Mouse (Mus musculus): Measurements from ENCODE around the gene Gm3625. TPM values are rescaled to one million over a fixed set of nuclear protein-coding genes. Genes with fewer than 3 reads are reported as not detected.

Gm3625 gene
- not detected in 2 replicates for polyA plus RNA-seq (2012; rRNA removed)

DNA sequence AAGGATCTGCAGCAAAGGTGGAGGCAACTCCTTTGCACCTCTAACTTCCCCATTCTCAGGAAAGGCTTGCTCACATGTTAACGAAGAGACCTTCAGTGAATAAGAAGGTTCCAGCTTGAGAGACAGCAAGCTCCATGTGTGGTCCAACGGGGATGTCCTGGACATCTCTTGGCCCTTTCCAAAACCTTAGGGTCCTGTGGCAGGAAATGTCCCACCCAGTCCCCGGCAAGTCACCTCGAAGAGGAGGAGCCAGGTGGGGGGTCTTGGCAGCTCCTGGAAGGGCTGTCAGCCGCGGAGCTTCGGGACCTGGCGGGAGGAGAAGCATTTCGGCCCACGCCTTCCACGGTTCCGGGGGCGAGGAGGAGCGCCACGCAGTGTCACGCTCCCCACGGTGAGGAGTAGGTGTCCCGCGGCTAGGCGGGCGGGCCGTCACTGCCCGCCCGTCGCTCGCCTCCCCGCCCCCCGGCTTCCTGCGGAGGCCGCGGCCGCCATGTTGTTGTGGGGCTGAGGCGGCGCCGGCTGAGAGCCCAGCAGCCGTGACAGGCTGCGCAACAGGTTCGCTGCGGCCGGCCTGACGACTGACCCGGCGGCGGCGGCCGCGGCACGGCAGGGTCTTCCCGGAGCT lies at the start of gene Gm3625, which contains the start of gene Itsn2:
TSS of gene Gm3625 (minus strand) at position 387 of the 625 bp plus-strand sequence.
TSS of gene Itsn2 (plus strand) at position 98 of the 625 bp plus-strand sequence.
- peak; percentile 75 for DNase-seq (ENCODE audit: low spot score)

DNA sequence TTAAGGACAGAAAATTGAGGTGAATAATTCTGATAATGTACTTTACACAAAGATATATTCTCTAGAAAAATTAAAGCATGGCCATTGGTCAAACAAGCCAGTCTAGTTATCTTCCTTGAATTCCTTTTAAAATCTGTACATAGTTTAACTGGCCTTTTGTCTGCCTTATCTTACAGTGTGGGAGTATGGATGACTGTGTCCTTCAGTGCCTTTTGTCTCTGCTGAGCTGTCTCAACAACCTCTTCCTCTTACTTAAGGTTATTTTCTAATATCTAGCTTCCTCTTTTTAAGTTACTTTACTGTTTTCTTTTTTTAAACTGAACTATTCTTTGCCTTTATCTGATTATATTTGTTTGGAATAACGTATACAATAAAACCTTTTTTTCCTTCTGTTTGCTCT lies 48.0 kb upstream of the Gm3625 start:
- DNase-seq (ENCODE audit: low spot score): no peak

DNA sequence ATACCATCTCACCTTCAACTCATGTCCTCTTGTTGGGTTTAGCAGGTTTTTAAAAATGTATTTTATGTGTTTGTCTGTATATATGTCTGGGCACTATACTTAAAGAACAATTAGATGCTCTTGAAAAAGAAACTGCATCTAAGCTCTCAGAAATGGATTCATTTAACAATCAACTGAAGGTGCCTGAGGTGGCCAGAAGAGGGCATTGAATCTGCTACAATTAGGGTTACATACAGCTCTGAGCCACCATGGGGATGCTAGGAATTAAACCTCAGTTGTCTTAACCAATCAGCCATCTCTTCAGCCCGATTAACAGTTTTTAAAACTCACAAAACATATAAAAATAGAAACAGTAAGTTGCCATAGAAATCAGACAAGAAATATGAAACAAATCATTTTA lies 45.7 kb upstream of the Gm3625 start:
- no peak for DNase-seq (ENCODE audit: low spot score)

DNA sequence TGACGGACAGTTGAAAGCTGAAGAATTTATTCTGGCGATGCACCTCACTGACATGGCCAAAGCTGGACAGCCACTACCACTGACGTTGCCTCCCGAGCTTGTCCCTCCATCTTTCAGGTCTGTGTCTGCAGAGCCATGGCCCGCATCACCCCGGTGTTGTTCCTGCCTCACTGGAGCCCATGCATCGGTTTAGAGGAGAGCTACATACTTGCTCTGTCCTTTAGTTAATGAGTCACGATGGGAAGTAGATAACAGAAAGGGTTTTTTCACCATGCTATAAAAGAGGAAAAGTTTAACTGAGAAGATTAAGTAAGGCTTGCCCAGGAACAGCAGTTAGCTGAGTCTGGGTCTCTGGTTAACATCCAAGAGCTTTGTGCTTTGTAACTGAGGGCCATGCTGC lies 40.2 kb upstream of the Gm3625 start:
- no peak for DNase-seq (ENCODE audit: low spot score)

DNA sequence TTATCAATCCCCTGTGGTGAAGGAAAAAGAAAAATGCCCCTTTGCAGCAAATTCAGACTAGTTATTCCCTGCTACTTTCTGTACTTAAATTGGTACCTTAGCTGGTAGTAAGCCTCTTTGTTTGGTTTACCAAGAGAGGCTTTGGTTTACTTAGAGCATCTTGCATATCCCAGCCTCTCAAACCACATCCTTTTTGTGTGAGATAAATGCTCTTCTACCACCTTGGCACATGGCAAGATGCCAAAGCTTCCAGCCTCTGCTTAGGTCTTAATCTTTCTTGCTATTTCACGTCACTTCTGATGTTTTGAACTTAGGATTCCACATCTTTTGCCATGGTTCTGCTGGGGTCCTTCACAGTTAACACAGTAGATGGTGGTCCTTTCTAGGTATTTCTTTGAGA lies 31.5 kb upstream of the Gm3625 start:
- DNase-seq (ENCODE audit: low spot score): no peak

DNA sequence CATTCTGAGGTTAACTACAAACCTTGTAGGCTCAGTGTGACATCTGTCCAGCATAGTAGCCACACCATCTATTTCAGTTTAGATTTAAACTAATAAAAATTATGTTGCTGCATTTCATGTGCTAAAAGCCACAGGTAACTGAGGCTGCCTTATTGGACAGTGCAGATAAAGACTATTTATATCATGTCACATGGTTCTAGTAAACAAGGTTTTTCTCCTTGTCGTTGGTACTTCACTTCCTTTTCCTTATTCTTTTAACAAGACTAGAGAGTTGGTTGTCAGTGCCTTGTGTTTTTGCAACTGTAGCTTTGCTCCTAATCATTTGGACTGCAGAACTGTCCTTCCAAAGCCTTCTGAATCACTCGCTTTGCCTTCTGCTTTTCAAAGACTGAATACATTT lies 22.0 kb upstream of the Gm3625 start:
- no peak for DNase-seq (ENCODE audit: low spot score)

DNA sequence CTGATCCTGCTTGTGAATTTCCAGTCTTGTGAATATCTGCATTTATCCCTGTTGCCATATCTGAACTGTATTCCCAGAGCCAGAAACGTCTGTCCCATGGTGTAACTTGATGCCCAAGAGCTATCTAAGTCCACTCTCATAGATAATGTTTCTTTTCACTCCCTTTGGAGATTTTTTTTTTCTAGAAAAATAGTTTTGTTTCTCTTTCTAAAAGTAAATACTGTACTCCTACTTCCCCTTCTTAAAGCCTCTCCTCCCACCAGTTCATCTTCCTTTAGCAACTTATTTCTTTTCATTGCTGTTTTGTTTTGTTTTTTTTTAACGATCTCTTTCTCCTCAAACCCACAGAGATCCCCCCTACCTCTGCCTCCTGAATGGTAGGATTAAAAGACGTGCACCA lies 13.9 kb upstream of the Gm3625 start:
- no peak for DNase-seq (ENCODE audit: low spot score)

DNA sequence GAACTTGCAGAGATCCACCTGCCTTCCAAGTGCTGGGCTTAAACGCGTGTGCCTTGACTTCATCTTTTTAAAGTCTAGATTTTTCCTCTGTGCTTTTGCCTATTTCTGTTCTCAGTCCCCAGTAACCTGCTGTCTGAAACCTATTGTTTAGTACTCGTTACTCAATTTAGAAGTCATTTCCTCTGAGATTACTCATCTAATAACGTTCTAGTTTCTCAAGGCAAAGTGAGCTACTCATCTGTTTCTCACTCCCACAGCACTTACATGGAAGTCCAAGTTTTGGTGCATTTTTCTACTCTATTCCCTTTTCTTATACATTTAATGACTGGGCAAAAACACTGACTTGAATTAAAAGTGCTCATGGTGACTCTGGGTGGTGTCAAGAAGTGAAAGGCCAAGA lies 7.0 kb upstream of the Gm3625 start:
- no peak for DNase-seq (ENCODE audit: low spot score)

DNA sequence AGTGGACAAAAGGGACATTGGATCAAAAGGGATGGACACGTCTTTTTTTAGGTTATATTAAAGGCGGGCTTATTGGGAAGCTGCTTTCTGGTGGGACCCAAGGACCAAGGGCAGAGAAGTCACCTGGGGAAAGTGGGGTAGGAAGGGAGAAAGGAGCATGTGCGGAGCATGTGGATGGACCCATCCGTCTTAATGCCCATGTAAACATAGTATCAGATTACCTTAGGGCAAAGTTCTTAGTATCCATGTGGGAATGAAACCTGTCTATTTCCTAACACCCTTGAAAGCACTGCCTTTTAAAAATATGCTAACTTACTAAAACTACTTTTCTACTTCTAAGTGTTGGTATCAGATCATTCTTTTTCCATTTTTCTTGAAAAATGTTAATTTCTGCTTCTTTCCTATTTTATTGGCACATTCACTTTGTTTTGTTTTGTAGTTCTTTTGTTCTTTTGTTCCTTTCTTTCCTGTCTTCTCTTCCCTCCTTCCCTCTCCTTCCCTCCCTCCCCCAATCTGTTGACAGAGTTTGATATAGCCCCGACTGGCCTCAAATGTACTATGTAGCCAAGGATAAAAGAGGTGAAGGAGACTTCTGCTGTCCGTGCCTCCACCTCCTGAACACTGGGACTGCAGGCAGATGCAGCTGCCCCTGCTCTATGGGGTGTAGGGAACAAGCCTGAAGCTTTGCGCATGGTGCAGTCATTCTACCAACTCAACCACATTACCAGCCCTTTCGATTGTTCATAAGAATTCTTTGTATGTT lies 6.1 kb upstream of the Gm3625 start:
- DNase-seq (ENCODE audit: low spot score): no peak

DNA sequence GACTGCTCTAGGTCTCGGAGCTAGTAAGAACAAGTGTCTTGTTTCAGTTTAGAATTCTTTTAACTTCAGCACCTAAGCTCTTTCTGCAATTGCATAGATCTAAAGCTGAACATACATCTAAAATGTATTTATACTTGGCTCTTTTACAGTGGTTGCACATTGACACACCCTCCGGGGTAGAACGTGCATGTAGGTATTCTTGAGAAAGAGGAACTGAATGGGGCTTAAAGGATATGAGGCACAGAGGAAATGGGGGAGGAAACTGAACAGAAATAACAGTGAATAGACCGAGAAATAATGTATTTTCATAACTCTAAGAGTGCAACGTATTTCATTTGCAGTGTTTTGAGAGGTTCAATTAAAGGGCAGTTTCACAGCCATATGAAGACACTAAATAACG lies 2.3 kb upstream of the Gm3625 start:
- no peak for DNase-seq (ENCODE audit: low spot score)

DNA sequence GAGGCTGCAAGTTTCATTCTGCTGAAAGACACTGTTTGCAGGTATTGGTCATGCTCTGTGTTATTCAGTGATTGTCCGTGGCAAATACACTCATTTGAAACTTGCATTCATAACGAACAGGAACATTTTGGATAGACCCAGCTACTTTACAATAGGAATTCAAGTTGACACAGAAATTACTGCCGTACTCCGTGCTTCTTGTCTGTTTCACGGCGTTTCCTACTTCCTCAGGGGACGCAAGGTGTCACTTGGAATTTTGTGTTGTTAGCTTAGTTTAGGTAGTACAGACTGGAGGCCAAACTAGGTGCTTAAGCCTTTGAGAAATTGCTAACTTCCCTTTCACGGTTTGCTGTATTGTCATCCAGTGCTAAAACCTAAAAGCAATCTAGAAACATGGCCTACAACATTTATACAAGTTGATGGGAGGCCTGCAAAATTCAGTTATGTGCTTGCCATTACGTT lies 1.2 kb upstream of the Gm3625 start:
- no peak for DNase-seq (ENCODE audit: low spot score)

DNA sequence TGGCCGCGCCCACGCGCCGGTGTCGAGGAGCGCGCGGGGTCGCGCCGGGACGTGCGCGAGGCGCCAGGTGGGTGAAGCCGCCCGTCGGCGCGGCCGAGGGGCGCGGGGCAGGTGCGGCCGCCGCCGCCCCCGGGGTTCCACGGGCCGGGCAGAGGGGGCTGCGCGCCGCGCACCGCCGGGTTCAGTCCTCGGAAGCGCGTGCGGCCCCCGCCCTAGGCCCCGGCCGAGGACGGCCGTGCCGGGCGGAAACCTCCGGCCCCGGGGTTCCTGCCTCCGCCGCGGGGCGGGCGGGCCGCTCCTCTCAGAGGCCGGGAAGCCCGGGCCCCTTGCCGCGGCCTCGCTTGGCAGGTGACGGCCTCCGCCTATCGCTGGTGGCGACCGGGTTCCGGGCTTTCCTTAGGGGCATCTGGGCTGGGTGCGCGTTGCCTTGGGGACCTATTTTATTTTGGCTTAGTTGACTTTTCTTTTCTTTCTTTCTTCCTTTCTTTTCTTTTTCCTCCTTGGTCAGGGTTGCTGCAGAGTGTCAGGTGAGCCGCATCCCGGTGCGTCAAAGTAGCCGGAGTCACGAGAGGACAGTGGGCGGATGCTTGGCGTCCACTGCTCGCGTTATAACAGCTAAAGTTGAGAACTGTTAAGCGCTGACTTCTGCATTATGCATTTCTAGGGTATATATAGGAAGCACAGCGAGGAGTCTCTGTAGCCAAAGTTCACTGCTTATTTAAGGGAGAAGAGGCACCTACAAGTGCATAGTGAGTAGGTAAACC lies 621 bp upstream of the Gm3625 start:
- DNase-seq (ENCODE audit: low spot score): peak; percentile 65

DNA sequence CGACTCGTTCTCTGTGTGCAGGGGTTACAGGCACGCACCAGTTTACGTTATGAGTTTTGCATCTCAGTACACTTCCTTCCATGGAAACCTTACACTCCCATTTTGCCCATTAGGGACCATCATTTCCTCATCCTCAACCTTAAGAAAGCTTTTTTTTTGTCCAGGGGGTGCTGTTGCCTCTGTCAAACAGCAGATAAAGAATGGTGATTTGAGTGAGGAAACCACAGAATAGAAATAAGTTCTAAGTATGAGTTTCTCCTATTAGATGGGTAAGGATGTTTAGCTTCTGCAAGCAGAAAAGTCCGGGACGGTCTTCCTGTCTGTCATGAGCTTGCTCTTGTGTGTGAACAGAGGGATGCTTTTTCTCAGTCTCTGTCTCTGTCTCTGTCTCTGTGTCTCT lies 702 bp downstream of the Gm3625 start:
- no peak for DNase-seq (ENCODE audit: low spot score)

DNA sequence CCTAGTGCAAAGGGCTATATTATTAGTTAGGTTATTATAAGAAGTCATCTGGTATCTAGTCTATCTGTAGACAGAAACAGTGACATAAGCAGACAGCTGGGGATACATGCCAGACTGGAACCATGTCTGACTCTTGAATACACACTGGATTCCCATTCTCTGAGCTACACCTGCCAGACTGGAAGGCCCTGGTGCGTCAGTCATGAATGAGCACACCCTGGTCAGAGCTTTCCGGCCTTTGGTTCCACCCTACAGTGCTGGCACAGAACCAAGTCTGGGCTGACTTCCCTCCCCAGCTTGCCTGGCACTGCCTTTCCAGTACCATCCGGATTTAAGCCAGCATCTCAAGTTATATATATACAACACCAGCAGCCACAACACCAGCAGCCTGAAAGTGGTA lies 4.1 kb downstream of the Gm3625 start:
- peak; percentile 23 for DNase-seq (ENCODE audit: low spot score)

DNA sequence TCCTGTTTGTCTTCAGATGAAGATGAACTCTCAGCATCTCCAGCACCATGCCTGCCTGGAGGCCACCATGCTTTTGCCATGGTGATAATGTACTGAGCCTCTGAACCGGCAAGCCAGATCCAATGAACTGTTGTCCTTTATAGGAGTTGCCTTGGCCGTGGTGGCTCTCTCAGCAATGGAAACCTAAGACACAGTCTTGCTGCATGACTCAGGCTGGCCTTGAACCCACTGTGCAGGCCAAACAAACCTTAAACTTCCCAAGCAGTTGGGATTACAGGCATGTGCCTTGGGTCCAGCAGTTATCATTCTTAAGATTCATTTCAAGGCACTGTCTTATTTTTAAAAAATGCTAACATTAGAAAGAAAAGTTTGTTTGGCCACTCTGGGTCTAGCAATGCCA lies 4.9 kb downstream of the Gm3625 start:
- no peak for DNase-seq (ENCODE audit: low spot score)

DNA sequence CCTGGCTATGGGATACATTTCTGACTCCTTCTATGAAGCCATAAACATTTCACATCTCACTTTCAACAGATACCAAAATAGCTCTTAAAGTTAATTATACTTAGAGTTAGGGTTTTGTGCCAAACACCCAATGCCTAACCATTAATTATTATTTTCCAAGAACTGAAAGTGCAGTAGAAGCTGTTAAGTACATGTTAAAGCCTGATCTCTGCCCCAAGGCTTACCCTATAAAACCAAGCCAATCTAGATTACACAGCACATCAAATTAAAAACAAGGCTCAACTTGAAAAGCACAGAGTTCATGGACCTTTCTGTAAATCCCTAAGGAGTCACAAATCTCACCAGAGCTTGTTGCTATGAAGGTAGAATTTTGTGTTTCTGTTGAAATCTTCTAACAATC lies 10.4 kb downstream of the Gm3625 start:
- DNase-seq (ENCODE audit: low spot score): no peak

DNA sequence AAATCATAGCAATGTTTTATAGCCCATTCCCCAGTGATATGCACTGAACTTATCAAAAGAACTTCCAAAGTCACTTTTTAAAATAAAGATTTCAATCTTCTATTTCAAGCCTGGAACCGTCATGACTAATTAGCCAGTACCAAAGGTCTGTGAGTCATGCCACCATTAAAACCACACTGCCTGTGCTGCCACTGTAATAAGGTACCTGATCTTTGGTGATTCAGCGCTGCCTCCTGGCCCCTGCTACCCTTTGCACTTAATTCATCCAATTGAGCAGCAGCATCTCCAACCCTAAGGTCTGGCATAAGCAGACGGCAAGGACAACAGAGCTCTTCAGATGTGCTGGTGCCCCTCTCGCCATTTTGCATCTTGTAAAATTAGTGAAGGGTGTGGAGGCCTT lies 18.7 kb downstream of the Gm3625 start:
- DNase-seq (ENCODE audit: low spot score): no peak

DNA sequence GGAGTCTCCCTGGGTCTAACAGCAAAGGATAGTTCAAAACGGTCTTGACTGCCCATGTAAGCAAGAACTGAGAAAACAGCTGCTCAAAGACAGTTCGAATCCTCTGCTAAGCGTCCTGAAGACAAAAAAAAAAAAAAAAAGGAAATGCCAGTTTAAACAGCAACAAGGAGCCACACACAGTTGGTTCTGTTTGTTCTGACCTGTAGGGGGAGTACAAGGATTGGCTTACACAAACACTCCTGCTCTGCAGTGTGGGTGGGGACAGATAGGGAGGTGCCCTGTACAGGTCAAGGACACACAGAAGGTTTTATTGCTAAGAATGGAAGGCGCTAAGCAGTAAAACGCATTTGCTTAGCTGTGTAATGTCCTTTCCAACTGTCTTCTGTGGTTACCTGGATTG lies 20.9 kb downstream of the Gm3625 start:
- DNase-seq (ENCODE audit: low spot score): no peak

DNA sequence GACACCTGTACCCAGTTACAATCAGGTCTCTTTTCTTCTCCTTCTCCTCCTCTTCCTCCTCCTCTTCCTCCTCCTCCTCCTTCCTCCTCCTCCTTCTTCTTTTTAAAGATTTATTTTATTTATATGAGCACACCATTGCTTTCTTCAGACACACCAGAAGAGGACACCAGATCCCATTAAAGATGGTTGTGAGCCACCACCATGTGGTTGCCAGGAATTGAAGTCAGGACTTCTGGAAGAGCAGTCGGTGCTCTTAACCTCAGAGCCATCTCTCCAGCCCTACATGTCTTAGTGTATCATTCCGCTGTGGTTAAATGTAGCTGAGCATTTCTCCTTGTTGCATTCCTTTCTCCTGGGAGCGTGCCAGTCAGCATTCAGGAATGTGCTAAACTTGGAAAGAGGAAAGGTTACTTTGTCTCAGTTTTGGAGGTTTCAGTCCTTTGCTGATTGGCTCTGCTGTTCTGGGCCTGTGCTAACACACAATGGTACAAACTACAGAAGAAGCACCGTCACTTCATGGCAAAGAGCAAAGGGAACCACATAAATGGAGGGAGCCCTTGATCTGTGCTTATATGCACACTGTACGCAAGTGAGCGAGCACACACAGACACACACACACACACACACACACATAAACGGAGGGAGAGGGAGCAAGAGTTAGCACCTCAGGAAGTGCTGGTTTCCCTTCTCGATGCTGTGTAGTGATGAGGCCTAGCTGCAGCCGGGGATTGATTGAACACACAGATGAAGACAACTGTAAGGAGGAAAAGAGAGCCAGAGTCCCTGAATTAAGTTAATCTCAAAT lies 34.0 kb downstream of the Gm3625 start:
- DNase-seq (ENCODE audit: low spot score): no peak

DNA sequence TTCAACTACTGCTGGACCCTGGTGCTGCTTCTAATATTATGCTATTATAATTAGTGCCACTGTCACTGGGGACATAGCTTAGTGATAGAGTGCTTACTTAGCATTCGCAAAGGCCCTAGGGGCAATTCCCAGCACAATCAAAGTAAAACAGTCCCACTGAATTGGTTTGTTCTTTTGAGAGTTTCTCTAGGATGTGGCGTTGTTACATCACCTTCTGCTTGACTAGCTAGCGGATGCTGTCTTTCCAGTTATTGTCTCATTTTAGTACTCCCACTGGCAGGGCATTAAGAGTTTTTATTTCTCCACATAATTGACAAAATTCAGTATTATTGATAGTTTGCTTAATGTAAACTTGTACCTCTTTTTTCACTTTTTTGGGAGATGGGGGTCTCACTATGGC lies 34.7 kb downstream of the Gm3625 start:
- DNase-seq (ENCODE audit: low spot score): no peak

DNA sequence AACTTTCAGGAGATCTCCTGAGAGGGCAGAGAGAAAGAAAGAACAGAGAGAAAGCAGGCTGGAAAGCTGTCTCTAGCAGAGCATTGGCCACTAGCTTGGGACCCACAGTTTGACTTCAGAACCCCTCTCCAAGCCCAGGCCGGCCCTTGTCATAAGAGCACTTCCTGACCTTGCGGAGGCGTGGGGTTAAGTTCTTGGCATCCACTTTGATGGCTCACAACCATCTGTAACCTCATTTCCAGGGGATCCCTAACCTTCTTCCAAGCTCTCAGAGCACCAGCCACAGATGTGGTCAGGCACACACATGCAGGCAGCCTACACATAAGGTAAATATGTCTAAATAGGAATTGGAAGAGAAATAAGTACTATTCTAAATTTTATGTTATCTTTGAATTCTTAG lies 35.3 kb downstream of the Gm3625 start:
- DNase-seq (ENCODE audit: low spot score): no peak

DNA sequence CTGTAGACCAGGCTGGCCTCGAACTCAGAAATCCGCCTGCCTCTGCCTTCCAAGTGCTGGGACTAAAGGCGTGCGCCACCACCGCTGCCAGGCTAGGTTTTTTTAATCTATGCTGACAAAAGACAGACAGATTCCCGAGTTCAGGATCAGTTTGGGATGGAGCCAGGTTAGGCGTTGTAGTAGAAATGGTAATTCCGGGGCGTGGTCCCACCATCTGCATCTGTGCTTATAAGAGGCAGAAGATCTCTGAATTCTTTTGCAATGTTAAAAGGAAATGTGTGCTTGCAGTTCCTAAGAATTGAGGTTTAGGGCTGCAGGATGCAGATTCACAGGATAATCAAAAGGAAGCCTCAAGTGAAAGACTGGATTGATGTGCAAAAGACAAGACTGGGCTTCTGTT lies 35.8 kb downstream of the Gm3625 start:
- no peak for DNase-seq (ENCODE audit: low spot score)

Data from urinary bladder, adult 2 months (tissue).